Mouse (Mus musculus) splenic B cell, adult 2 months (primary cell): Measurements from ENCODE around the gene Abca6.
A peak's percentile ranks its signal among the peaks of the same experiment; 100 is the strongest.

Experiments
- DNase-seq: peaks from one replicate; pipeline ENCODE4 v3.0.0-alpha.2; 2011; ENCODE audit warnings: low read depth, low spot score
- H3K27me3 ChIP-seq: 2 replicates; pipeline ENCODE4 v1.6.1; 2012; ENCODE audit warnings: mild to moderate bottlenecking, low read length, moderate library complexity, mixed read lengths; ENCODE audit not compliant: control insufficient read depth, poor library complexity, insufficient read depth, severe bottlenecking
- H3K36me3 ChIP-seq: 2 replicates; pipeline ENCODE4 v1.6.1; 2012; ENCODE audit warnings: mild to moderate bottlenecking, low read length, moderate library complexity, mixed read lengths; ENCODE audit not compliant: control insufficient read depth, poor library complexity, insufficient read depth, severe bottlenecking

The Abca6 gene

GRCm38 (mm10) chr11:110251534-110251933 is at the start of gene Abca6:
Gene Abca6, minus strand, starts transcription at chr11:110251776.
- Histone ChIP-seq H3K27me3 (no peaks in the 10 kb centered on the region), H3K36me3 (no peaks in the 10 kb centered on the region)
- peak; percentile 14 for DNase-seq

- Histone ChIP-seq H3K27me3 (no peaks in the 10 kb centered on the region), H3K36me3 (no peaks in the 10 kb centered on the region)
- no peak for DNase-seq
Measured at GRCm38 (mm10) chr11:110297917-110298533, 46.4 kb upstream of the Abca6 start.

- Histone ChIP-seq H3K27me3 (no peaks in the 10 kb centered on the region), H3K36me3 (no peaks in the 10 kb centered on the region)
- no peak for DNase-seq
Measured at GRCm38 (mm10) chr11:110290586-110290985, 39.0 kb upstream of the Abca6 start.

- Histone ChIP-seq H3K27me3 (no peaks in the 10 kb centered on the region), H3K36me3 (no peaks in the 10 kb centered on the region)
- DNase-seq = no peak
Measured at GRCm38 (mm10) chr11:110288423-110288822, 36.8 kb upstream of the Abca6 start.

- Histone ChIP-seq H3K36me3 (no peaks in the 10 kb centered on the region), H3K27me3 (no peaks in the 10 kb centered on the region)
- DNase-seq = no peak
Measured at GRCm38 (mm10) chr11:110287694-110288093, 36.1 kb upstream of the Abca6 start.

- DNase-seq = no peak
- H3K36me3 ChIP-seq = no peaks in the 10 kb centered on the region
- no peaks in the 10 kb centered on the region for H3K27me3 ChIP-seq
Measured at GRCm38 (mm10) chr11:110286331-110286730, 34.8 kb upstream of the Abca6 start.

GRCm38 (mm10) chr11:110284849-110285248 is 33.3 kb upstream of the Abca6 start:
- H3K27me3 ChIP-seq = no peaks in the 10 kb centered on the region
- DNase-seq = no peak
- H3K36me3 ChIP-seq = no peaks in the 10 kb centered on the region

- Histone ChIP-seq H3K27me3 (no peaks in the 10 kb centered on the region), H3K36me3 (no peaks in the 10 kb centered on the region)
- no peak for DNase-seq
Measured at GRCm38 (mm10) chr11:110284185-110284787, 32.7 kb upstream of the Abca6 start.

- no peaks in the 10 kb centered on the region for H3K36me3 ChIP-seq
- no peaks in the 10 kb centered on the region for H3K27me3 ChIP-seq
- DNase-seq = no peak
Measured at GRCm38 (mm10) chr11:110274794-110275193, 23.2 kb upstream of the Abca6 start.

- Histone ChIP-seq H3K36me3 (no peaks in the 10 kb centered on the region), H3K27me3 (no peaks in the 10 kb centered on the region)
Measured at GRCm38 (mm10) chr11:110271745-110272144, 20.2 kb upstream of the Abca6 start.

GRCm38 (mm10) chr11:110268244-110268844 is 16.8 kb upstream of the Abca6 start:
- no peaks in the 10 kb centered on the region for H3K27me3 ChIP-seq
- peak; percentile 91 for DNase-seq
- H3K36me3 ChIP-seq = no peaks in the 10 kb centered on the region

More at GRCm38 (mm10) chr11:110271745-110272144, 20.2 kb upstream of the Abca6 start:
- DNase-seq = peak; percentile 86

- Histone ChIP-seq H3K36me3 (no peaks in the 10 kb centered on the region), H3K27me3 (no peaks in the 10 kb centered on the region)
- DNase-seq = no peak
Measured at GRCm38 (mm10) chr11:110267232-110267631, 15.7 kb upstream of the Abca6 start.

- no peak for DNase-seq
- Histone ChIP-seq H3K27me3 (no peaks in the 10 kb centered on the region), H3K36me3 (no peaks in the 10 kb centered on the region)
Measured at GRCm38 (mm10) chr11:110266757-110267156, 15.2 kb upstream of the Abca6 start.

GRCm38 (mm10) chr11:110261867-110262266 is 10.3 kb upstream of the Abca6 start:
- no peak for DNase-seq
- H3K27me3 ChIP-seq = no peaks in the 10 kb centered on the region
- H3K36me3 ChIP-seq = no peaks in the 10 kb centered on the region

GRCm38 (mm10) chr11:110257911-110258310 is 6.3 kb upstream of the Abca6 start:
- no peak for DNase-seq
- H3K27me3 ChIP-seq = no peaks in the 10 kb centered on the region

More at GRCm38 (mm10) chr11:110257911-110258310, 6.3 kb upstream of the Abca6 start:
- H3K36me3 ChIP-seq = no peaks in the 10 kb centered on the region
